Mouse (Mus musculus) liver, adult 2 months (tissue): Measurements from ENCODE around the gene Unc13a. TPM values are rescaled to one million over a fixed set of nuclear protein-coding genes. Genes with fewer than 3 reads are reported as not detected.

Experiments
- DNase-seq: peaks from one replicate; pipeline ENCODE4 v3.0.0-alpha.2; 2011; ENCODE audit warnings: low read depth, low spot score; ENCODE audit errors: extremely low read depth
- H3K27ac ChIP-seq: fragments of 200-500 bp; replicated peaks from 2 replicates; pipeline ENCODE4 v1.5.1; 2012; ENCODE audit warnings: low read depth, mild to moderate bottlenecking, control low read depth, inconsistent platforms, low read length; ENCODE audit not compliant: insufficient read depth
- H3K27me3 ChIP-seq: fragments of 200-500 bp; 2 replicates; pipeline ENCODE4 v1.6.1; 2012; ENCODE audit warnings: mild to moderate bottlenecking, moderate library complexity, low read length, inconsistent platforms; ENCODE audit not compliant: control insufficient read depth, insufficient read depth
- H3K36me3 ChIP-seq: fragments of 200-500 bp; 2 replicates; pipeline ENCODE4 v1.6.1; 2012; ENCODE audit warnings: low read length, inconsistent platforms; ENCODE audit not compliant: control insufficient read depth, insufficient read depth
- H3K4me1 ChIP-seq: fragments of 200-500 bp; 2 replicates; pipeline ENCODE4 v1.6.1; 2011; ENCODE audit warnings: low read length; ENCODE audit not compliant: control insufficient read depth, insufficient read depth
- H3K4me3 ChIP-seq: fragments of 200-500 bp; 2 replicates; pipeline ENCODE4 v1.5.1; 2011; ENCODE audit warnings: low read depth, mild to moderate bottlenecking, control low read depth, low read length, moderate library complexity; ENCODE audit not compliant: insufficient read depth
- H3K79me2 ChIP-seq: fragments of 200-500 bp; 2 replicates; pipeline ENCODE4 v1.6.1; 2012; ENCODE audit warnings: inconsistent platforms, mild to moderate bottlenecking, low read length, moderate library complexity; ENCODE audit not compliant: control insufficient read depth, insufficient read depth
- H3K9ac ChIP-seq: fragments of 200-500 bp; 2 replicates; pipeline ENCODE4 v1.6.1; 2012; ENCODE audit warnings: low read depth, mild to moderate bottlenecking, control low read depth, inconsistent platforms, low read length
- CTCF ChIP-seq: fragments of 200-500 bp; IDR thresholded peaks from 2 replicates; pipeline ENCODE4 v1.5.1; 2011; ENCODE audit warnings: low read depth, low read length, control low read depth
- POLR2A ChIP-seq: fragments of 200-500 bp; IDR thresholded peaks from 2 replicates; pipeline ENCODE4 v1.6.1; 2011; ENCODE audit warnings: low read length, control low read depth; ENCODE audit not compliant: insufficient read depth; ENCODE audit errors: extremely low read depth
- WGBS: fragments of 180-500 bp; shearing (Covaris S2); methylation state at CpG from one replicate; pipeline ENCODE4 v1.1.7; 2018; 5-methylcytosine and 5-hydroxymethylcytosine counted together
- polyA plus RNA-seq: library from polyadenylated mRNA; depleted of rRNA; stranded (reverse); fragments of >200 nt; gene quantifications from 2 replicates; pipeline ENCODE4 v1.2.3, GENCODE M21; 2012
- total RNA-seq: library from RNA; depleted of rRNA; stranded (reverse); fragments of >200 nt; gene quantifications from 2 replicates; pipeline ENCODE4 v1.2.3, GENCODE M21; 2014

Gene Unc13a
- total and polyA plus RNA-seq, 2 experiments, result 0.09 to 0.15 TPM

GRCm38 (mm10) chr8:71592374-71593170 lies 79.0 kb downstream of the Unc13a start:
- Histone ChIP-seq H3K27me3 (no peaks in the 10 kb centered on the region), H3K4me1 (peaks cover 12% of the 10 kb centered on the region), H3K9ac (peak overlapping the region; percentile 97), H3K79me2 (no peaks in the 10 kb centered on the region), H3K36me3 (no peaks in the 10 kb centered on the region), H3K4me3 (peak overlapping the region; percentile 86), H3K27ac (peak overlapping the region; percentile 93)
- peak; percentile 55 for DNase-seq
- TF ChIP-seq CTCF (peak; percentile 1; the same call in 1 of the 2 replicates), POLR2A (0 out of 2 replicates have a peak, but pooled peaks have one; percentile 49)
- 3% methylated on average over 60 of the region's 60 CpGs for WGBS

GRCm38 (mm10) chr8:71591471-71592373 lies 79.8 kb downstream of the Unc13a start, which contains the start of gene Pgls:
Gene Pgls (plus strand): TSS chr8:71592176.
- peak; percentile 86 for DNase-seq
- no peaks in the 10 kb centered on the region for H3K79me2 ChIP-seq
- H3K9ac ChIP-seq, result peak within 1 kb of the TSS; percentile 97
- no peaks in the 10 kb centered on the region for H3K27me3 ChIP-seq
- H3K27ac ChIP-seq, result peak within 1 kb of the TSS; percentile 93
- H3K36me3 ChIP-seq, result no peaks in the 10 kb centered on the region
- peak within 1 kb of the TSS; percentile 86 for H3K4me3 ChIP-seq
- under 1% methylated on average over 69 of the region's 71 CpGs for WGBS
- TF ChIP-seq CTCF, result no peak
- no peak; the same call in 1 of the 2 replicates for TF ChIP-seq POLR2A
- H3K4me1 ChIP-seq, result peaks cover 12% of the 10 kb centered on the region

GRCm38 (mm10) chr8:71591017-71591416 lies 80.5 kb downstream of the Unc13a start:
- Histone ChIP-seq H3K9ac (0 out of 2 replicates have a peak overlapping the region, but pooled peaks have one; percentile 21), H3K36me3 (no peaks in the 10 kb centered on the region), H3K27me3 (no peaks in the 10 kb centered on the region), H3K27ac (peak overlapping the region; percentile 88; the same call in 1 of the 2 replicates), H3K4me1 (peaks cover 12% of the 10 kb centered on the region), H3K79me2 (no peaks in the 10 kb centered on the region), H3K4me3 (peak overlapping the region; percentile 86; the same call in 1 of the 2 replicates)
- no peak for DNase-seq
- 26% methylated on average over 5 of the region's 5 CpGs for WGBS
- no peak for TF ChIP-seq CTCF
- no peak for TF ChIP-seq POLR2A

- TF ChIP-seq CTCF (no peak), POLR2A (no peak)
- Histone ChIP-seq H3K4me1 (peaks cover 12% of the 10 kb centered on the region), H3K79me2 (no peaks in the 10 kb centered on the region), H3K36me3 (no peaks in the 10 kb centered on the region), H3K27ac (no peak overlapping the region), H3K27me3 (no peaks in the 10 kb centered on the region), H3K4me3 (no peak overlapping the region), H3K9ac (no peak overlapping the region)
- DNase-seq, result no peak
- WGBS, result 92% methylated on average over 3 of the region's 3 CpGs
Observed at GRCm38 (mm10) chr8:71588762-71589161, 82.8 kb downstream of the Unc13a start.

GRCm38 (mm10) chr8:71586891-71587290 lies 84.7 kb downstream of the Unc13a start:
- Histone ChIP-seq H3K9ac (no peak overlapping the region), H3K36me3 (no peaks in the 10 kb centered on the region), H3K79me2 (no peaks in the 10 kb centered on the region), H3K27me3 (no peaks in the 10 kb centered on the region), H3K4me1 (peaks cover 5% of the 10 kb centered on the region), H3K27ac (no peak overlapping the region), H3K4me3 (no peak overlapping the region)
- TF ChIP-seq POLR2A, result no peak
- TF ChIP-seq CTCF, result peak; percentile 81
- 73% methylated on average over 2 of the region's 2 CpGs for WGBS
- DNase-seq, result no peak
